Mouse (Mus musculus) brain, embryonic 14.5 days (tissue): ENCODE results near the gene Clic6. TPM values are rescaled to one million over a fixed set of nuclear protein-coding genes. Genes with fewer than 3 reads are reported as not detected.

ENCODE experiments used
- DNase-seq: peaks from one replicate; pipeline ENCODE4 v3.0.0-alpha.2; 2011; ENCODE audit warnings: low read depth
- CTCF ChIP-seq: fragments of 200-500 bp; IDR thresholded peaks from 2 replicates; pipeline ENCODE4 v1.5.1; 2012; ENCODE audit warnings: inconsistent platforms, mild to moderate bottlenecking, moderate library complexity, borderline replicate concordance; ENCODE audit not compliant: insufficient read depth, insufficient read length; ENCODE audit errors: extremely low read depth
- POLR2A ChIP-seq: fragments of 200-500 bp; IDR thresholded peaks from 2 replicates; pipeline ENCODE4 v1.6.1; 2012; ENCODE audit warnings: mild to moderate bottlenecking, inconsistent platforms, borderline replicate concordance; ENCODE audit not compliant: poor library complexity, insufficient read depth, insufficient read length, severe bottlenecking; ENCODE audit errors: extremely low read depth
- polyA plus RNA-seq: library from polyadenylated mRNA; depleted of rRNA; stranded (reverse); fragments of >200 nt; gene quantifications from 2 replicates; pipeline ENCODE4 v1.2.3, GENCODE M21; 2012

Clic6 gene
- polyA plus RNA-seq, 1 experiment = 14.3 TPM

DNA sequence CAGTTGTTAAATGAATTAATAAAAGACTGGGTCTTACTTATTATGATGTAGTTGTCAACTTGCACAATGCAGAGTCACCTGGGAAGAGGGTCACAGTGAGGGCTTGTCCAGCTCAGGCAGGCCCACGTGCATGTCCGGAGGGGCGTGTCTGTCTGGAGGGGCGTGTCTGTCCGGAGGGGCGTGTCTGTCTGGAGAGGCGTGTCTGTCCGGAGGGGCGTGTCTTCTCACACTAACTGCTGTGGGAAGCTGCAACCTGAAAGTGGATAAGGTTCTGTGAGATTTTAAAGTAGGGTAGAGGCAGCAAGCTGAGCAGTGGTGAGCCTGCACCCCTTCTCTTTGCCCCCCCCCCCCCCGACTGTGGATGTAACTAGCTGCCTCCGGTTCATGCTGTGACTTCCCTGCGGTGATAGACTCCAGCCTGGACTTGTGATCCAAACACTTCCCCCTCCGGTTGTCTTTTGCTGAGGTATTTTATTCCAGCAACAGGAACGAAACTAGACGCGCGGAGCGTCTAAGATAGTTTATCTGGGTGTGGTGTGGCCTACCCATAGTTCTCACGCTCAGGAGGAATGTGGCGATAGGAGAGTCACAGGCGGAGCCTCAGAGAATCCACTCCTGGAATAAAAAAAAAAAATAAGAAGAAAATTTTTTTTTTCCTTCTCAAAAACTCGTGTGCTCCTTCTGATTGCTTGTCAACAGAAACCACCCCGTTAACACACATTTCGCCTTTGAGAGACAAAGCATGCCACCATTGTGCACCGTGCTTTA lies 10.3 kb upstream of the Clic6 start:
- DNase-seq = no peak
- no peak for TF ChIP-seq CTCF
- no peak for TF ChIP-seq POLR2A

DNA sequence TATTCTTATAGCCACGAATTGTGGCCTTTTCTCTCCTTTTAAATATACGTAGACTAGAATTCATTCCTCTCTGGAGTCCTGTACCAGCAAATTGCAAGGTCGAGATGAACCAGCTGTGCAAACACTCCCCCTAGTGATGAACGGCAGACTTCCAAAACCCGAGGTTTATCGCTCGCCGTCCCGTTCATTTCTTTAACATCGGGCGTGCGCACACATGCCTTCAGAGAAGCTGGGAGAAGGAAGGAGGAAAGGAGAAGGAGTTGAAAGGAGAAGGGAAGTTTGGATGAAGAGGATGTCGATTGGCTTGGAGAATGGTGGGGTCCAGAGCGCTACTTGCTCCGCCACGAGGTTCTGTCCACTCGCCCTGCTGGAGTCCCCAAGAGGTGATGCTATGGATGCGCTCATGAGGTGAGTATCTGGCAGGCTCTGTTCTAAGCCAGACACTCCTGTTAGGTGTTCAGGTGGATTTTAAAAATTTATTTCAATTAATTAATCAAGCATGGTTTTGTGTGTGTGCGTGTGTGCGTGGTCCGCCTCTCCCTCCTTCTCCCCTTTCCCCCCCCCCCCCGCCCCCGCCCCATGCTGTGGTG lies 6.9 kb upstream of the Clic6 start:
- DNase-seq = peak; percentile 87
- no peak for TF ChIP-seq POLR2A
- peak; percentile 80 for TF ChIP-seq CTCF

DNA sequence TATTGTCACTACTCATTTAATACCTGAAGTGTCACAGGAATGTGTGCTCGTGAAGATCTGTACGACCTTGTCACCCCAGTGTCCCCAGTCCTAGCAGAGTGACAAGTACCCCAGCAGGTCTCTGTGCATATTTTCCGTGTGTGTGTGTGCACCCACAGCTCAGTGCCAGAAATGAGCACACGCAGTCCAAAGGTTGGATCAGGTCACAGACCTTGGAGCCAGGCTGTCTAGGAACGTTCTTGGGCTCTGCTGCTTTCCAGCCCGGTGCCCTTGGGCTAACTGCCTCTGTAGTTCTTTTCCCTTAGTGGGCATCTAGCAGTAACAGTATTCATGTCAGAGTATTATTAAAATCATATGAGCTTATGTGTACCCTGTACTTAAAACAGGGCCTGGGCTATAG lies 1.6 kb downstream of the Clic6 start:
- TF ChIP-seq CTCF (no peak), POLR2A (no peak)
- DNase-seq = no peak

DNA sequence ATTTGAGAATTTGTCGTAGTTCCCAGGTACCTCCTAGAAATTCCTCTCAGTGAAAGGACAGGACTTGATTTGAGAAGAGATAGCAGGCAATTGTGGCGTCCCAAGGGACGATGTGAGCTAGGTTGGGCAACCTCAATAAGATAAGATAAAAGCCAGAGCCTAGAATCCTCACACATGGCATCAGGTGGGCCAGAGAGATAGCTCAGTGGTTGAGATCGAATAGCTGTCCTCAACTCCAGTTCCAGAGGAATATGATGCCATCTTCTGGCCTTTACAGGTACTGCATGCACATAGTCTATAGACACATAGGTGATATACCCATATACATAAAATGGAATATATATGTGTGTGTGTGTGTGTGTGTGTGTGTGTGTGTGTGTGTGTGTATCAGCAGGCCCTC lies 2.0 kb downstream of the Clic6 start:
- peak; percentile 31 for DNase-seq
- TF ChIP-seq POLR2A = no peak
- TF ChIP-seq CTCF = peak; percentile 23; the same call in 1 of the 2 replicates

DNA sequence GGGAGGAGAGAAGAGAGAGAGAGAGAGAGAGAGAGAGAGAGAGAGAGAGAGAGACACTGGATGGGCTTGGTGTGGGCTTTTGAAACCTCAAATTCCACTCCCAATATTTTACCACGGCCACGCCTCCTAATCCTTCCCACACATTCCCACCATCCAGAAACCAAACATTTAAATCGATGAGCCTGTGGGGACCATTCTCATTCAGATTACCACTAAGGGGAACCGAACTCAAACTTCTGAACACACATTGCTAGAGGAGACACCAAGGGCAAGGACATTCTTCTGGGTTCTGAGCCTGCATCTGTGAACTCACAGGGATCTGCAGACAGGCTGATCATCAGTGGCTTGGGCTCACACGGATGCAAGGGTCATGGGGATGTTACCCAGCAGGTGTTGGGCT lies 2.9 kb downstream of the Clic6 start:
- DNase-seq = no peak
- no peak for TF ChIP-seq CTCF
- TF ChIP-seq POLR2A = no peak

DNA sequence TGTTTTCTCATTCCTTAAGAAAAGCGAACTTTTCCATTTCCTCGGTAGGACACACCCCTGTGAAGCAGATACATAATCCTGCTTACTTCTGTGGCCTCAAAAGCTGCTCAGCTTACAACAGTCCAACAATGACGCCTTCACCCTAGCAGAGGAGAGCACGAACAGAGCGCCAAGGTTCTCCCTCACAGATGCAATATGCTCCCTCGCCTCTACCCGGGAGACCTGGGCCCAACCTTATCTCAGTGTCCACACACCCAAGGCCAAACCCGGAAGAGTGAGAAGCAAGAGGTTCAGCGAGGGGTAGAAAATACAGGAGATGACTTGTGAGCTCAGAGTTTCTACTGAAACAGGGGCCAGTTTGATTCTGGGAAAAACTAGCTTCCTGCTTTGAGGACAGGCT lies 3.8 kb downstream of the Clic6 start:
- no peak for DNase-seq

DNA sequence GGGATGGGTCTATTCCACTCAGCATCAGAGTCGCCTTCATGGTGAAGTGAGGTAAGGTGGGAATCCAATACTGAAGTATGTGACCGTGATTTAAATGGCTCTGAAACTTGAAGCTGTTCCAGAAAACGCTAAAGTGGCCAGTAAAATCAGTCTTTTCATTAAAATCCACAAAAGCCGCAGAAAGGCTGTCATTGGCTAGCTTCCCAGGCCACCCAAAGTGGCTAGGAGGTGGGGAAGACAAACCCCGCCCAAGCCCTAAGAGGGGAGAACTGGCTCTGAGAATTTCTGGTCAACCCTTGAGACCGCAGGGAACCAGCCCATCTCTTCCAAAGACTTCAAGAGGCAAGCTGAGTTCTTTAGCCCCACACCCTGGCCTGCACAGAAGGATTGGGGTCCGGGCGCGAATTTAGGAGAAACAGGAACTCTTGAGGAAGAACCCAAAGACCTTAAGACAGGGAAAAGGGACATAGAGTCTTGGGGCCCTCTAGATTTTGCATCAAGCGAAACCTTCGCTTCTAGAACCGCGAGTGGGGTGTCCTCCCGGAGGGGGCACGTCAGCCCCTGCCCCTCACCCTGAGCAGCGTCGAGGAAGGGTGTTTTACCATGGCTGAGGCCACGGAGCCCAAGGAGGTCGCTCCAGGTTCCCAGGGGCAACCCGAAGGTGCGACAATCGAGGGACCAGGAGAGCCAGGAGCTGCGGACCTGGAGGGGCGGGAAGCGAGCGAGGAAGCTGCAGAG lies 12.5 kb downstream of the Clic6 start:
- peak; percentile 53 for DNase-seq
- no peak for TF ChIP-seq CTCF
- no peak for TF ChIP-seq POLR2A

More for the DNA sequence above, 3.8 kb downstream of the Clic6 start:
- no peak for TF ChIP-seq POLR2A
- TF ChIP-seq CTCF = no peak

DNA sequence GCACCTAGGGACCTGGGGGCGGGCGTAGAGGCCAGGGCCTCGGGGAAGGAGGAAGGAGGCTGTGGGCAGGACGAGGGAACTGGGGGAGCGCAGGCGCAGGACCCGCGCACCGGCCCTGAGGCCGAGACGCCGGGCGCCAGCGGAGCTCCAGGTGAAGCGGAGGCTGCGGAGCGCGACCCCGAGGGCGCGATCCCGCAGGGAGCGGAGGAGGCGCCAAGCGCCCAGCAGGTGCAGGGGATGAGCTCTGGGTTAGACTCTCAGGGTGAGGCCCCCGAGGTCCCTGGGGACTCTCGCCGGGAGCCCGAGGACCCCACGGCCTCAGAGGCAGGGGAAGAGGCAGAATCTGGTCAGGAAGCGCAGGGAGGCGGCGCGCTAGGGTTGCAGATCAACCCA lies 13.0 kb downstream of the Clic6 start:
- DNase-seq = no peak
- TF ChIP-seq POLR2A (no peak), CTCF (no peak)

DNA sequence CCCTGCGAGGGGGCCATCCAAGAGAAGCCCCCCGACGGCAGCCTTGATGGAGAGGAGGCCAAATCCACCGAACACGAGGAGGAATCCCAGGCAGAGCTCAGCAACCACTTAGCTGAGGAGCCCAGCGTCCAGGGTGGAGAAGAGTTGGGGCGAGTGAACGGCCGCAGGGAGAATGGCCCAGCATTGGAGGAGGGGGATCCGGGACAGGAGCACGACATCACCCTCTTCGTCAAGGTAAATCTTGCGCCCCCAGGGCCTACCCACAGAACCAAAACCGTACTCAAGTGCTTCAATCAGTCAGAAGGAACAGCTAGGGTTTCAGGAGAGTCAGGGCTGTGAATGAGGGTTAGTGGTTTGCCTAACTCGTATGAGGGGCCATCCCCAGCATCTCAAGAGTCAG lies 13.8 kb downstream of the Clic6 start:
- DNase-seq = no peak
- TF ChIP-seq CTCF (no peak), POLR2A (no peak)

DNA sequence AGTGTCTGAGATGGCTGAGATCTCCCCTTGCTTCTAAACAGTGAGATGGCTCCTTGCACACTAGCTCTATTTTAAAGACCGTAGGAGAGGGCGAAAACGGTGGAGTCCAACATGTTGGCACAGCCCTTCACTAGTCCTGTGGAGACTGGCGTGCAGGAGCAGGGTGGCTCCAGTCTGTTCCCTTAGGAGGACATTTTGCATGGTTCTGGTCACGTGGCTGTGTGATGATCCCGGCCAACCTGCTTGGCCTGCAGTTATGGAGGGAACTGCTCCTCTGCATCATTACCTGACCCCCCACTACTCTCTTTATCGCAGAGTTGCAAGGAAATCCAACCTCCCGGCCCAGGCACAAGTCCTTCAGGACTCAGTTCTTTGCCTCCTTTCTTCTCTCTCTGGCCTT lies 15.0 kb downstream of the Clic6 start:
- DNase-seq = no peak
- no peak for TF ChIP-seq CTCF
- no peak for TF ChIP-seq POLR2A

DNA sequence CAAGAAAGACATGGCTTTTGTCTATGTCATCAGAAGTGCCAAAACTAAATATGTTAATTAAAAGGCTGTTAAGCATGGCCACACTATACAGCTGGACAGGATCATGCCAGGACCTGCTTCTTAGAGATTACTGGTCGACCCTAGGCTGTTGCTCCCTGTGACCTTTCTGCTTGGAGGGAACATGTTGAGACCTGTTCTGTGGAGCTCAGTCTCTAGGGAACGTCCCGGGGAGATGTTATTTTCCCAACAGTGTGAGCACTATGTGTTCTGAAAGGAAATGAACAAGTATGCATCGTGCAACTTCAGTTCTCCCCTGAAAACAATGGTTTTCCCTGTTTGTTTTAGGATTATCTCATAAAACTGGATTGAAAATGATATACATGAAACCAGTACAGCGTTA lies 17.6 kb downstream of the Clic6 start:
- TF ChIP-seq POLR2A (no peak), CTCF (no peak)
- DNase-seq = no peak

DNA sequence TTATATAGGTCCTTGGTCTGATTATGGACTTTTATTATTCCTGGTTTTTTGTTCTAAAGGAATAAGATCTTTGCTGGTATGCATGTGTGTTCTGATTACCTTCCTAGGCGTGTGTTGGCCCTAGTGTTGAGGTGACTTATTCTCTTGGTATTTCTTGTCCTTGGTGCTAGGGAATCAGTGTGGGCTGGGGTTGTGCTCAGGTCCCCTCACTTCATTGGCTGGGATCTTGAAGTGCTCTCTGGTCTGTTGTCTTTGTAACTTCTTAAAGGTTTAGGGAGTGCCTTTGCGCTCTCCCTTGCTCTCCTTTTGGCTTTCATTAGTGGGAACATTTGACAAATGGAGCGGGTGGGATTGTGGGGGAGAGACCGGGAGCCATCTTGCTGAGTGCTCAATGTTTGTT lies 22.0 kb downstream of the Clic6 start:
- TF ChIP-seq POLR2A = no peak
- TF ChIP-seq CTCF = no peak
- DNase-seq = no peak
